Mouse (Mus musculus) gastrocnemius, adult 8-10 months (tissue): ENCODE results near the gene Poc1b. TPM values are rescaled to one million over a fixed set of nuclear protein-coding genes. Genes with fewer than 3 reads are reported as not detected.

Source experiments
- total RNA-seq, 4 experiments: library from RNA; stranded (reverse); gene quantifications; 2 replicates each; pipeline ENCODE4 v1.2.4; 2022

The Poc1b gene
- total RNA-seq, 4 experiments from 2014 or later = 2.4 to 5.5 (median 3.7) TPM

Other genes with a start within 250 kb of the Poc1b start
- gene Atp2b1, start 192.6 kb upstream of the Poc1b start, total RNA-seq = 10 to 100 TPM; 61.9 to 75.9 (median 73.7) TPM
- gene Galnt4, start 1.1 kb downstream of the Poc1b start, total RNA-seq = 1 to 10 TPM in 2 of 4 experiments, under 1 TPM in 2; 0.80 to 1.3 (median 1.1) TPM
- gene Phxr2, start 19.3 kb downstream of the Poc1b start, total RNA-seq = not detected
- 1 to 10 TPM; 7.3 to 9.8 (median 8.5) TPM for gene Dusp6, start 156.2 kb downstream of the Poc1b start, total RNA-seq